Mouse (Mus musculus) MEL (cell line): ENCODE results near the gene Fut2. TPM values are rescaled to one million over a fixed set of nuclear protein-coding genes. Genes with fewer than 3 reads are reported as not detected.

ENCODE experiments used
- DNase-seq: peaks from one replicate; pipeline ENCODE4 v3.0.0; 2011; ENCODE audit warnings: low read depth, low spot score
- H3K27ac ChIP-seq: 2 replicates; pipeline ENCODE4 v1.5.1; 2012; ENCODE audit warnings: low read depth, mild to moderate bottlenecking, control low read depth, low read length, moderate library complexity; ENCODE audit not compliant: control insufficient read depth
- H3K27me3 ChIP-seq, 2 experiments: fragments of 150-350 bp in 1 of 2; sonication (generic) in 1 of 2; 2 replicates each; pipeline ENCODE4 v1.6.1; 2012; ENCODE audit warnings: low read length in 2 of 2, mild to moderate bottlenecking in 2 of 2, improper control_type of control experiment in 1 of 2, moderate library complexity in 1 of 2; ENCODE audit not compliant: insufficient read depth in 2 of 2, control insufficient read depth in 1 of 2
- H3K36me3 ChIP-seq, 2 experiments: 2 replicates each; pipeline ENCODE4 v1.6.1; 2012 to 2014; ENCODE audit warnings: low read length in 2 of 2, improper control_type of control experiment in 1 of 2, inconsistent platforms in 1 of 2, mild to moderate bottlenecking in 1 of 2; ENCODE audit not compliant: insufficient read depth in 2 of 2, control insufficient read depth in 1 of 2
- H3K4me1 ChIP-seq, 2 experiments: fragments of 150-350 bp in 1 of 2; sonication (generic) in 1 of 2; 2 replicates each; pipeline ENCODE4 v1.6.1; 2012; ENCODE audit warnings: low read length in 2 of 2, improper control_type of control experiment in 1 of 2, mild to moderate bottlenecking in 1 of 2; ENCODE audit not compliant: insufficient read depth in 2 of 2, control insufficient read depth in 1 of 2
- H3K4me3 ChIP-seq, 2 experiments: fragments of 150-350 bp in 1 of 2; sonication (generic) in 1 of 2; 2 replicates each; pipeline ENCODE4 v1.5.1; 2012; ENCODE audit warnings: low read depth in 2 of 2, low read length in 2 of 2, mild to moderate bottlenecking in 2 of 2, moderate library complexity in 2 of 2, control low read depth in 1 of 2, improper control_type of control experiment in 1 of 2; ENCODE audit not compliant: control insufficient read depth in 1 of 2, insufficient read depth in 1 of 2
- H3K79me2 ChIP-seq: 2 replicates; pipeline ENCODE4 v1.6.1; 2012; ENCODE audit warnings: mild to moderate bottlenecking, low read length, moderate library complexity; ENCODE audit not compliant: control insufficient read depth, poor library complexity, insufficient read depth
- H3K9ac ChIP-seq: 2 replicates; pipeline ENCODE4 v1.6.1; 2012; ENCODE audit warnings: low read depth, mild to moderate bottlenecking, control low read depth, low read length, moderate library complexity; ENCODE audit not compliant: control insufficient read depth, poor library complexity, severe bottlenecking
- H3K9me3 ChIP-seq: fragments of 150-350 bp; sonication (generic); replicated peaks from 2 replicates; pipeline ENCODE4 v1.6.1; 2012; ENCODE audit warnings: mild to moderate bottlenecking, low read length, improper control_type of control experiment, moderate library complexity; ENCODE audit not compliant: insufficient read depth
- BHLHE40 ChIP-seq: IDR thresholded peaks from 2 replicates; pipeline ENCODE4 v1.6.1; 2012; ENCODE audit warnings: low read depth, mild to moderate bottlenecking, inconsistent platforms, low read length, improper control_type of control experiment, borderline replicate concordance
- EP300 ChIP-seq, 2 experiments: IDR thresholded peaks; 2 replicates each; pipeline ENCODE4 v1.6.1; 2011; ENCODE audit warnings: improper control_type of control experiment in 2 of 2, low read length in 2 of 2, low read depth in 1 of 2, mild to moderate bottlenecking in 1 of 2
- ETS1 ChIP-seq: IDR thresholded peaks from 2 replicates; pipeline ENCODE4 v1.6.1; 2012; ENCODE audit warnings: low read depth, mild to moderate bottlenecking, inconsistent platforms, low read length, improper control_type of control experiment, moderate library complexity
- HCFC1 ChIP-seq: IDR thresholded peaks from 2 replicates; pipeline ENCODE4 v1.6.1; 2012; ENCODE audit warnings: low read depth, mild to moderate bottlenecking, inconsistent platforms, low read length, improper control_type of control experiment, moderate library complexity
- JUND ChIP-seq: IDR thresholded peaks from 2 replicates; pipeline ENCODE4 v1.6.1; 2011; ENCODE audit warnings: low read depth, mild to moderate bottlenecking, improper control_type of control experiment, low read length
- MAX ChIP-seq: IDR thresholded peaks from 2 replicates; pipeline ENCODE4 v1.6.1; 2011; ENCODE audit warnings: low read length, improper control_type of control experiment
- MAZ ChIP-seq: IDR thresholded peaks from 2 replicates; pipeline ENCODE4 v1.6.1; 2012; ENCODE audit warnings: low read depth, mild to moderate bottlenecking, inconsistent platforms, low read length, improper control_type of control experiment
- MEF2A ChIP-seq: IDR thresholded peaks from 2 replicates; pipeline ENCODE4 v1.6.1; 2014; ENCODE audit warnings: low read depth, mild to moderate bottlenecking, inconsistent platforms, low read length, improper control_type of control experiment; ENCODE audit not compliant: poor library complexity, insufficient replicate concordance, severe bottlenecking; ENCODE audit errors: extremely low read depth
- MXI1 ChIP-seq: IDR thresholded peaks from 2 replicates; pipeline ENCODE4 v1.6.1; 2011; ENCODE audit warnings: mild to moderate bottlenecking, low read depth, low read length, improper control_type of control experiment
- NELFE ChIP-seq: IDR thresholded peaks from 2 replicates; pipeline ENCODE4 v1.6.1; 2011; ENCODE audit warnings: low read depth, low read length, improper control_type of control experiment
- NRF1 ChIP-seq: IDR thresholded peaks from 2 replicates; pipeline ENCODE4 v1.6.1; 2014; ENCODE audit warnings: low read depth, mild to moderate bottlenecking, inconsistent platforms, low read length, improper control_type of control experiment, moderate library complexity; ENCODE audit not compliant: poor library complexity, insufficient read depth, severe bottlenecking
- POLR2A ChIP-seq, 2 experiments: IDR thresholded peaks; 2 replicates each; pipeline ENCODE4 v1.6.1; 2011 to 2012; ENCODE audit warnings: low read length in 2 of 2, mild to moderate bottlenecking in 2 of 2, control low read depth in 1 of 2, improper control_type of control experiment in 1 of 2, low read depth in 1 of 2, moderate library complexity in 1 of 2; ENCODE audit not compliant: control insufficient read depth in 1 of 2, insufficient read depth in 1 of 2, poor library complexity in 1 of 2
- POLR2AphosphoS2 ChIP-seq: IDR thresholded peaks from 2 replicates; pipeline ENCODE4 v1.6.1; 2011; ENCODE audit warnings: low read length, improper control_type of control experiment
- RAD21 ChIP-seq: IDR thresholded peaks from 2 replicates; pipeline ENCODE4 v1.6.1; 2011; ENCODE audit warnings: mild to moderate bottlenecking, low read depth, low read length, improper control_type of control experiment
- RCOR1 ChIP-seq: IDR thresholded peaks from 2 replicates; pipeline ENCODE4 v1.6.1; 2012; ENCODE audit warnings: low read depth, mild to moderate bottlenecking, inconsistent platforms, low read length, improper control_type of control experiment
- SIN3A ChIP-seq: IDR thresholded peaks from 2 replicates; pipeline ENCODE4 v1.6.1; 2012; ENCODE audit warnings: low read length, improper control_type of control experiment, inconsistent platforms
- SMC3 ChIP-seq: IDR thresholded peaks from 2 replicates; pipeline ENCODE4 v1.6.1; 2011; ENCODE audit warnings: low read depth, low read length, improper control_type of control experiment
- TBP ChIP-seq: IDR thresholded peaks from 2 replicates; pipeline ENCODE4 v1.8.0; 2011; ENCODE audit warnings: low read depth, low read length, improper control_type of control experiment
- TCF12 ChIP-seq: IDR thresholded peaks from 2 replicates; pipeline ENCODE4 v1.6.1; 2014; ENCODE audit warnings: low read depth, mild to moderate bottlenecking, inconsistent platforms, low read length, improper control_type of control experiment, moderate library complexity
- UBTF ChIP-seq: IDR thresholded peaks from 2 replicates; pipeline ENCODE4 v1.6.1; 2012; ENCODE audit warnings: low read depth, mild to moderate bottlenecking, inconsistent platforms, low read length, improper control_type of control experiment, moderate library complexity, borderline replicate concordance; ENCODE audit not compliant: insufficient read depth
- USF1 ChIP-seq: IDR thresholded peaks from 2 replicates; pipeline ENCODE4 v1.6.1; 2014; ENCODE audit warnings: low read depth, mild to moderate bottlenecking, inconsistent platforms, low read length, improper control_type of control experiment, moderate library complexity
- USF2 ChIP-seq, 2 experiments: IDR thresholded peaks; 2 replicates each; pipeline ENCODE4 v1.6.1; 2011 to 2012; ENCODE audit warnings: improper control_type of control experiment in 2 of 2, low read length in 2 of 2, borderline replicate concordance in 1 of 2, inconsistent platforms in 1 of 2, low read depth in 1 of 2, mild to moderate bottlenecking in 1 of 2; ENCODE audit not compliant: insufficient read depth in 1 of 2
- ZC3H11A ChIP-seq: IDR thresholded peaks from 2 replicates; pipeline ENCODE4 v1.6.1; 2012; ENCODE audit warnings: low read depth, mild to moderate bottlenecking, inconsistent platforms, low read length, improper control_type of control experiment
- ZMIZ1 ChIP-seq: IDR thresholded peaks from 2 replicates; pipeline ENCODE4 v1.6.1; 2012; ENCODE audit warnings: low read depth, mild to moderate bottlenecking, inconsistent platforms, low read length, improper control_type of control experiment, moderate library complexity
- ZNF384 ChIP-seq: IDR thresholded peaks from 2 replicates; pipeline ENCODE4 v1.6.1; 2012; ENCODE audit warnings: low read depth, mild to moderate bottlenecking, inconsistent platforms, low read length, improper control_type of control experiment
- polyA plus RNA-seq, 2 experiments: library from polyadenylated mRNA; stranded (reverse) in 1 of 2; unstranded in 1 of 2; fragments of >175 nt in 1 of 2; fragments of >200 nt in 1 of 2; gene quantifications; 2 replicates each; pipeline versions ENCODE4 v1.2.1 to v1.2.4; 2012; ENCODE audit warnings: low replicate concordance in 2 of 2, low read depth in 1 of 2; ENCODE audit not compliant: insufficient read length in 2 of 2, insufficient read depth in 1 of 2, missing spikeins in 1 of 2
- total RNA-seq: library from RNA; depleted of rRNA; stranded (reverse); fragments of 300-350 nt; gene quantifications from 2 replicates; pipeline ENCODE4 v1.2.3, GENCODE M21; 2012

Fut2 gene
- total and polyA plus RNA-seq, 3 experiments: not detected

DNA sequence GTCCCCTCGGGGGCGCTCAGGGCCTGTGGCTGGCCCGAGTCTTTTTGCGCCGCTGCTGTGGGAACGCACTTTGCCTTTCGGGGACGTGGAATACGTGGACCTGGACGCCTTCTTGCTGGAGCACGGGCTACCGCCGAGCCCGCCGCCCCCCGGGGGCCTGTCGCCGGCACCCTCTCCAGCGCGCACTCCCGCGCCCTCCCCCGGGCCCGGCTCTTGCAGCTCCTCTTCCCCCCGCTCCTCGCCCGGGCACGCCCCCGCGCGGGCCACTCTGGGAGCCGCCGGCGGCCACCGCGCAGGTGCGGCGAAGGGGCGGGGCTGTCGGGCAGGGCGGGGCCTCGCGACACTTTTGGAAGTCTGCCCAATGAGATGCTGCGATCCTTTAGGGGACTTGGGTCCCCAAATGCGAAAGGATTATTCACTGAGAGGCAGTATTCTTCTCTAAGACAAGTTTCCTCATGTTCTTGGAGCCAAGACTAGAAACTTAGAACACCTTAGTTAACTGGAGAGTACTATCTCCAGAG lies 40.6 kb upstream of the Fut2 start:
- Histone ChIP-seq H3K27ac (peak overlapping the region; percentile 98), H3K36me3 (peaks cover 0 to 5% of the 10 kb centered on the region in 2 experiments; a peak in 2 of 4 replicates), H3K79me2 (peaks cover 7% of the 10 kb centered on the region), H3K4me3 (peak overlapping the region; percentile 82 to 85), H3K9me3 (no peaks in the 10 kb centered on the region), H3K9ac (peak overlapping the region; percentile 98), H3K4me1 (peaks cover 0 to 12% of the 10 kb centered on the region in 2 experiments; a peak in 1 of 4 replicates), H3K27me3 (no peaks in the 10 kb centered on the region)
- peak; percentile 91 for DNase-seq
- TF ChIP-seq BHLHE40 (0 out of 2 replicates have a peak, but pooled peaks have one; percentile 49), POLR2A (IDR thresholded peaks at IDR 0.05; ENCODE audit: control insufficient read depth in 1 of 2, insufficient read depth in 1 of 2, low read depth in 1 of 2, low read length in 2 of 2, poor library complexity in 1 of 2) (peak; percentile 65 to 67), ZNF384 (no peak), RCOR1 (no peak), NELFE (peak; percentile 73), NRF1 (peak; percentile 80), SIN3A (peak; percentile 77), UBTF (0 out of 2 replicates have a peak, but pooled peaks have one; percentile 44), ZC3H11A (no peak), JUND (no peak), TCF12 (peak; percentile 43), MXI1 (peak; percentile 42; the same call in 1 of the 2 replicates), HCFC1 (peak; percentile 60; the same call in 1 of the 2 replicates), USF2 (IDR thresholded peaks at IDR 0.05; ENCODE audit: borderline replicate concordance in 1 of 2, insufficient read depth in 1 of 2, low read depth in 1 of 2, low read length in 2 of 2) (no peak), ETS1 (no peak), MEF2A (no peak), TBP (peak; percentile 72), USF1 (0 out of 2 replicates have a peak, but pooled peaks have one; percentile 15), MAX (peak; percentile 45; the same call in 1 of the 2 replicates), POLR2AphosphoS2 (peak; percentile 94), MAZ (peak; percentile 91; the same call in 1 of the 2 replicates), EP300 (IDR thresholded peaks at IDR 0.05; ENCODE audit: low read depth in 1 of 2, low read length in 2 of 2) (no peak), RAD21 (no peak), SMC3 (no peak), ZMIZ1 (peak; percentile 90)
